Mouse (Mus musculus) mesoderm, embryonic 11.5 days (tissue): ENCODE data around the gene Hsd17b3.

ENCODE experiments used
- DNase-seq: peaks from one replicate; pipeline ENCODE4 v3.0.0-alpha.2; 2012; ENCODE audit warnings: low read depth, low spot score

Hsd17b3 gene

DNA sequence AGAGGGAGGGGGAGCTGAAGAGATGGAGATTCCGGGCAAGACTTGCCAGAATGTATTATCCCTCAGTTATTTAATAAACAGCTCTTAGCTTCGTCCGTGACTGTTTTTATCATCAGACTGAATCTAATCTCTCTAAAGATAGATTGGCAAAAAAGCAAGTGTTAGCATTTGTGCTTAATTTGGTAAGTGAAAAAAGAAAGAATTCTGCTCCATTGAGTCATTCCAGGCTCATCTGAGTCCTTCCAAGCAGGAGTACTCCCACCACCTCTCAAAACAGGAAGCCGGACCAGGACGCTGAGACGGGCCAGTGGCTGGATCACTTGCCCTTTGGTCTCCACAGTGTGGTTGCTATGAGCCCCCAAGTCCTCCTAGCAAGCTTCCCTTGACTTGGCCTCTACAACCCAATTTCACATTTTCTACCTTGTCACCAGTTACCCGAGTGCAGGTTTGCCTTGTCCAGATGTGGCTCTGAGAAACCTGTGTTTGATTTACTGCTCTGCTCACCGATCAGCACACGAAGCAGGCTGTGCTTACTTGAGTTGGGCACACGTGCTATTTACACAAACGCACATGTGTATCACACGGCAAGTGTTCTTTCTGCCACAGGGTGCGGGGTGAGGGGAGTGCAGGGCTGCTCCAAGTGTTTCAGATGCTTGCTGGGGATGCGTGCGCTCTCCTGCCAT lies 66.1 kb downstream of the Hsd17b3 start:
- no peak for DNase-seq

DNA sequence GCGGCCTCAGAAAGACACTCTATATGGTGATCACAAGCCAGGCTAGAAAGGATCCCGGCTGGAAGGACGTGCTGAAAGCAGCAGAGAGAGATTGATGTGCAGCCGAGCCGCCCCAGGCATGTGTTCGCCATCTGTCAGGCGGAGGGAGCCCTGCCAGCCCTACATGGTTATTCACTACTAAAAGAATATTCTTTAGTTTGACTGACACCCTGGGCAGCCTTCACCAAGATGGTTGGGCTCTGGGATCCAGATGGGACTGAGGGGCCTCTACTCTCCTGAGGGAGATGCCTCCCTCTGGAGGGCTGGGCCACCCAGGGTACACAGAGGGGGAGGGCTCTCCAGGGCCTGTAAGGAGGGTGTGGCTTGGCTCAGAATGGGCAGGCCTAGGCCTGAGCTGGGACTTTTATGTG lies 68.1 kb downstream of the Hsd17b3 start:
- DNase-seq = peak; percentile 90

DNA sequence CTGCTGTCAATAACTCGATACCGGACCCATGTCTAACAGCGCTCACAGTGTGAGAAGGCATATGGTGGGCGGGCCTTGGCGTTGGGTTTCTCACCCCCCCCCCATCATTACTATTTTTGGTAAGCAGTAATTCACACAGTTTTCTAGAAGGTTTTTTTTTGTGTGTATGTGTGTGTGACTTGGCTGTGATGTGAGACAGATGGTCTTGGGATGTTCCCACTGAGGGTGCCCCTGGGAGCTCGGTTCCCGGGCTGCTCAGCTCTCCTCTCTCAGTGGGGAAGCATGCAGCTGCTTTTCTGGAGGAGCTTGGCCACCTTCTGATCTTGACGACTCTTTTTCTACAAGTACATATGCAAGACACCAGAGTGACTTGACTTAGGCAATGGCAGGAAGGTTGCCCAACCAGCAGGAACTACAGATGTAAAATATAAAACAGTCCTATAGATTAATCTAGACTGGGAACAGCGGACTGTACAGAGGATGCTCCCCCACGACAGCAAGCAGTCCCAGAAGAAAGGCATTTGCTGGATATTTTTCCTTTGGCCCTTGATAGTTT lies 70.4 kb downstream of the Hsd17b3 start:
- DNase-seq = no peak

DNA sequence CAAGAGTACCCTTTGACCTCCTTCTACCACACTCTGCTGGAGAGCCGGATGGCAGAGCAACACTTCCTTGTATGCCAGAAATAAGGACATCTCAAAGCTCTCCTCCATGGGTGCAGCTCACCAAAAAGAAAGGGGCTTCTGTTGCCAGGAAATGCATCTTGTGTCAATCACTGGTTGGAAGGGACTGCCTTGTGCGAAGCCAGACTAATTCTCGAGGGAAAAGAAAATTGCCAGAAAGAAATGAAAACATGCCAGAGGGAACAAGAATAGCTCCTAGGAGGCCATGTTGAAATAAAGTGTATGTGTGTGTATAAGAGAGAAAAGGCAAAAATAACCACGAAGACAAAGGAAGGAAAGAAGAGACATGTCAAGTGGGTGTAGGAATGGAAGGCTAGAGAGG lies 73.0 kb downstream of the Hsd17b3 start:
- no peak for DNase-seq

DNA sequence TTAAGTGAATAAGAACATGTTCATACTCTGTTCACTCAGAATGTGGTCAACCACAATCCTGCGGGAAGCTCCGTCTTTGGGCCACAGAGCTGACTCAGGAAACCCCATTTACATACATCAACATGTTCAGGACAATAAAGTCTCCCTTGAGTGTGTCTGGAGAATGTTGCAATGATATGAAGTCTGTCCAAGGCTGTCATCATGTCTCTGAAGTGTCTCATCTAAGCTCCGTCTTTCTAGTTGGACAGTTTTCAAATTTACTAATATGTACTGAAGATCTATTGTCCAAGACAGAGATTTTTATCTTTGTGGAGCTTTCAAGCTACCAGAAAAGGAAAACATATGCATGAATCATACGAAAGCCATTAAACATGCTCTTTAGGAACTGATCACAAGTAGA lies 77.9 kb downstream of the Hsd17b3 start:
- no peak for DNase-seq
